Mouse (Mus musculus) c-Kit-positive CD71-negative TER-119-negative erythroid progenitor cells, embryonic 14.5 days (primary cell): ENCODE results near the gene Rmdn2.

Source experiments
- DNase-seq: peaks from one replicate; pipeline ENCODE4 v3.0.0-alpha.2; 2013; ENCODE audit warnings: low read depth

Gene Rmdn2

GRCm38 (mm10) chr17:79615897-79616296 lies 4.2 kb downstream of the Rmdn2 start:
- no peak for DNase-seq

GRCm38 (mm10) chr17:79616621-79617020 lies 5.0 kb downstream of the Rmdn2 start:
- no peak for DNase-seq

- no peak for DNase-seq
These were observed 6.8 kb downstream of the Rmdn2 start for GRCm38 (mm10) chr17:79618455-79618854.

GRCm38 (mm10) chr17:79618984-79619383 lies 7.3 kb downstream of the Rmdn2 start:
- no peak for DNase-seq

- DNase-seq = no peak
These were observed 10.4 kb downstream of the Rmdn2 start for GRCm38 (mm10) chr17:79622050-79622449.

GRCm38 (mm10) chr17:79622574-79622973 lies 10.9 kb downstream of the Rmdn2 start:
- DNase-seq = no peak

- DNase-seq = no peak
These were observed 12.2 kb downstream of the Rmdn2 start for GRCm38 (mm10) chr17:79623841-79624240.

- DNase-seq = no peak
These were observed 14.7 kb downstream of the Rmdn2 start for GRCm38 (mm10) chr17:79626241-79626816.

- DNase-seq = no peak
These were observed 38.2 kb downstream of the Rmdn2 start for GRCm38 (mm10) chr17:79649893-79650292.

- no peak for DNase-seq
These were observed 38.6 kb downstream of the Rmdn2 start for GRCm38 (mm10) chr17:79650297-79650696.

GRCm38 (mm10) chr17:79653171-79653570 lies 41.5 kb downstream of the Rmdn2 start:
- no peak for DNase-seq

- DNase-seq = no peak
These were observed 42.5 kb downstream of the Rmdn2 start for GRCm38 (mm10) chr17:79654187-79654586.

GRCm38 (mm10) chr17:79657785-79658184 lies 46.1 kb downstream of the Rmdn2 start:
- no peak for DNase-seq

- no peak for DNase-seq
These were observed 46.8 kb downstream of the Rmdn2 start for GRCm38 (mm10) chr17:79658452-79658851.

GRCm38 (mm10) chr17:79658863-79659262 lies 47.2 kb downstream of the Rmdn2 start:
- no peak for DNase-seq

GRCm38 (mm10) chr17:79661387-79661786 lies 49.7 kb downstream of the Rmdn2 start:
- DNase-seq = peak; percentile 41

GRCm38 (mm10) chr17:79661848-79662247 lies 50.2 kb downstream of the Rmdn2 start:
- no peak for DNase-seq

- DNase-seq = peak; percentile 28
These were observed 51.9 kb downstream of the Rmdn2 start for GRCm38 (mm10) chr17:79663393-79664105.

GRCm38 (mm10) chr17:79664106-79664417 lies 52.4 kb downstream of the Rmdn2 start:
- no peak for DNase-seq

GRCm38 (mm10) chr17:79670837-79671236 lies 59.2 kb downstream of the Rmdn2 start:
- DNase-seq = no peak

GRCm38 (mm10) chr17:79695106-79695505 lies 83.4 kb downstream of the Rmdn2 start:
- no peak for DNase-seq

- DNase-seq = no peak
These were observed 83.9 kb downstream of the Rmdn2 start for GRCm38 (mm10) chr17:79695541-79695940.

GRCm38 (mm10) chr17:79699197-79699596 lies 87.5 kb downstream of the Rmdn2 start:
- DNase-seq = no peak

- DNase-seq = no peak
These were observed 89.2 kb downstream of the Rmdn2 start for GRCm38 (mm10) chr17:79700871-79701270.
